Mouse (Mus musculus) midbrain, embryonic 10.5 days (tissue): ENCODE measurements at regions not wholly inside any gene's neighbourhood (a gene's known extent, or its start where the extent isn't known, plus 50 kb on each side); places are given as distances from the start of the nearest gene placed in this dataset.

Source experiments
- DNase-seq: peaks from one replicate; pipeline ENCODE4 v3.0.0-alpha.2; 2017; ENCODE audit warnings: low spot score
- H3K27ac ChIP-seq: fragments of 300-500 bp; sonication (generic); replicated peaks from 2 replicates; pipeline ENCODE4 v1.5.1; 2016; ENCODE audit warnings: mild to moderate bottlenecking
- H3K27me3 ChIP-seq: fragments of 300-500 bp; sonication (generic); 2 replicates; pipeline ENCODE4 v1.6.1; 2016; ENCODE audit warnings: low read depth, mild to moderate bottlenecking; ENCODE audit not compliant: poor library complexity, severe bottlenecking
- H3K36me3 ChIP-seq: fragments of 300-500 bp; sonication (generic); 2 replicates; pipeline ENCODE4 v1.6.1; 2016; ENCODE audit warnings: mild to moderate bottlenecking, moderate library complexity
- H3K4me1 ChIP-seq: fragments of 300-500 bp; sonication (generic); 2 replicates; pipeline ENCODE4 v1.6.1; 2016
- H3K4me3 ChIP-seq: fragments of 300-500 bp; sonication (generic); 2 replicates; pipeline ENCODE4 v1.5.1; 2016; ENCODE audit warnings: mild to moderate bottlenecking, moderate library complexity
- H3K9me3 ChIP-seq: fragments of 300-500 bp; sonication (generic); replicated peaks from 2 replicates; pipeline ENCODE4 v1.6.1; 2016; ENCODE audit warnings: mild to moderate bottlenecking
- WGBS: fragments of 180-500 bp; shearing (Covaris S2); methylation state at CpG from one replicate; pipeline ENCODE4 v1.1.7; 2016; 5-methylcytosine and 5-hydroxymethylcytosine counted together

DNA sequence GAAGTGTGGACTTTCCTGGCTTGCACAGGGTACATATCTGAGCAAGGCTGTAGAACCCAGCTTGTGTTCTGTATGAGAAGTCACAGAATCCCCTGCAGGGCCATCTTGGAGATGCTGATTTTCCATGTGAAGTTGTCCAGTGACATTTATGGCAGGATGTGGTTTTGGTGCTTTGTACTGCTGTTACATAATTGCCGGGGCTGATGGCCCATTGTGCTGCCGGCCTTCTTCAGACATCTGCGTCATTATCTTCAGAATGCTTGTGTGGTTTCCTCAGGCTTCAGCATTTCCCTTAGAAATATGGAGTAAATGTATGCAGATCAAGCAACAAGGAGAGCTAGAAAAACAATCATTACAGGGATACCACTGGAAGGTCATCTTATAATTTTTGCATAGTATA is 196.1 kb downstream of the Diras2 start:
- H3K27me3 ChIP-seq, result no peaks in the 10 kb centered on the region
- no peak for DNase-seq
- 93% methylated on average over 3 of the region's 3 CpGs for WGBS

DNA sequence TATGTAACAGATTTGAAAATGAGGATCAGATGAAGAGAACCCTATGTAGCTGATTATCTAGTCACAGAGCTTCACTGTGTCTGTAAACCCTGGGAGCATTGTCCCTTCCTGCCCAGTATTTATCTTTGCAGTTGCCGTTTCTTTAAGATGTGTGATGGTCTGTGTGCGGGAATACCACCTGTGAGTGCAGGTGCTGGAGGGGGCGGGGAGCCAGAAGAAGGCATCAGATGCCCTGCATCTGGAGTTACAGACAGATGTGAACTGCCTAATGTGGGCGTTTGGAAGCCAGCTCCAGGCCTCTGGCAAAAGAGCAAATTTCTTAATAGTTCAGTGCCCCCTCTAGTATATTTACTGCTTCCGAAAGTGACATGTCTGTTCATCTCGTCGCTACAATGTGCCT is 193.1 kb downstream of the Diras2 start:
- 80% methylated on average over 7 of the region's 7 CpGs for WGBS
- H3K9me3 ChIP-seq, result no peaks in the 10 kb centered on the region
- no peak overlapping the region for H3K4me3 ChIP-seq
- peaks cover 9% of the 10 kb centered on the region for H3K4me1 ChIP-seq
- H3K36me3 ChIP-seq, result no peaks in the 10 kb centered on the region
- no peaks in the 10 kb centered on the region for H3K27me3 ChIP-seq
- no peak overlapping the region for H3K27ac ChIP-seq
- no peak for DNase-seq

More for the DNA sequence above, 196.1 kb downstream of the Diras2 start:
- Histone ChIP-seq H3K9me3 (no peaks in the 10 kb centered on the region), H3K27ac (no peak overlapping the region), H3K4me3 (no peak overlapping the region), H3K4me1 (peaks cover 9% of the 10 kb centered on the region), H3K36me3 (no peaks in the 10 kb centered on the region)

DNA sequence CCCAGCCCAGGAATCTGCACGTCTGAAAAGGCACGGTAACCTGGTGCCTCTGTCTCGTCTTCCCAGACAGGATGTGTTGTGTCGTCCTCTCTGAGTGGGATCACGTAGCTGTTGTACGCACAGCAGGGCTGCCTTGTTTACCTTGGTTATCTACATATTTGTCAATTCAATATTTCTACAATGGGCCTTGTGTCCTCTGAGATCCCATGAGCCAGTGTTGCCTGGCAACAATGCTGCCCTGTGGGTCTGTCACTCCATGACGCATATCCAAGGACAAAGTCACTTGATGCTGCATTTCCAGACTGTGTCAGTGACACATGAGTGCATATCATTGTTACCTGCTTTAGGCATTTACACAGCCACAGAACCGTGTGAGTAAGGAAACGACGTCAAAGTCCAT is 191.9 kb downstream of the Diras2 start:
- Histone ChIP-seq H3K4me3 (no peak overlapping the region), H3K27ac (no peak overlapping the region), H3K27me3 (no peaks in the 10 kb centered on the region), H3K9me3 (no peaks in the 10 kb centered on the region), H3K4me1 (peaks cover 9% of the 10 kb centered on the region), H3K36me3 (no peaks in the 10 kb centered on the region)
- peak; percentile 24 for DNase-seq
- 62% methylated on average over 10 of the region's 10 CpGs for WGBS

DNA sequence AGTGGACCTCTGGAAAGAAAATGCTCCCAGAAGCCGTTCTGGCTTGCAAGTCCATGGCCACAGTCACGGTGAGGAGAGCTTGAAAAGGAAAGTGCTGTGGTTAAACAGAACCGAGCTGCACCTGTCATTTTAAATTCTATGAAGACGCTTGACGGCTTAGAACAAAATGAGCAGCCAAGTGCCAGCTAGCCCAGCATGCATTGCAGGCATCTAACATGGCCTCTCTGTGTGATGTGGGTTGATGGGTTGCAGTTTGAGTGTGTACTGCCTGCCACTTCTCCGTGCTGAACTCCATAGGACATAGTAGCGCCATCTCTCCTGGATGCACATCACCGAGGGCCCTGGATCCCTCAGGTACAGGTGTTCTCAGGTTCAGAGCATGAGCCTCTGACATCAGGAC is 189.1 kb downstream of the Diras2 start:
- H3K4me1 ChIP-seq, result peaks cover 9% of the 10 kb centered on the region
- H3K36me3 ChIP-seq, result no peaks in the 10 kb centered on the region
- H3K9me3 ChIP-seq, result no peaks in the 10 kb centered on the region
- no peak for DNase-seq
- H3K27ac ChIP-seq, result no peak overlapping the region
- H3K4me3 ChIP-seq, result no peak overlapping the region
- 89% methylated on average over 8 of the region's 8 CpGs for WGBS
- H3K27me3 ChIP-seq, result no peaks in the 10 kb centered on the region

DNA sequence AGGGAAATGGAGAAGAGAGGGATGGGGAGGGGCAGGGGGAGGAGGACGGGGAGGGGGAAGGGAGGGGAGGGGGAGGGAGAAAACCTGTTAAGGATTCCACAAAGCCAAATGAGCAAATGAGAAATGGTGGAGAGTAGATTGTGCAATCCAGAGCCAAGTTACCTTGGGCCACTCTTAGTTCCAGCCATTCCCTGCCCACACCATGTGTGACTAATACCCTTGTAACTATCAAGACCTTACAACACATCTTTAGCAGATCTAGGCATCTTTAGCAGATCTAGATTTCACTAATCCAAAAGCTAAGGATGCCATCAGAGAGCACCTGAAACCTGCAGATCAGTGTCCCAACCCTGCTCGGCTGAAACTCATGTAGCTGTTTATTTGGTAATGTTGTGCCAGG is 186.7 kb downstream of the Diras2 start:
- Histone ChIP-seq H3K4me1 (peaks cover 5% of the 10 kb centered on the region), H3K4me3 (no peak overlapping the region), H3K27me3 (no peaks in the 10 kb centered on the region), H3K27ac (no peak overlapping the region), H3K9me3 (no peaks in the 10 kb centered on the region), H3K36me3 (no peaks in the 10 kb centered on the region)
- no peak for DNase-seq
- WGBS, result 63% methylated on average over 2 of the region's 2 CpGs

DNA sequence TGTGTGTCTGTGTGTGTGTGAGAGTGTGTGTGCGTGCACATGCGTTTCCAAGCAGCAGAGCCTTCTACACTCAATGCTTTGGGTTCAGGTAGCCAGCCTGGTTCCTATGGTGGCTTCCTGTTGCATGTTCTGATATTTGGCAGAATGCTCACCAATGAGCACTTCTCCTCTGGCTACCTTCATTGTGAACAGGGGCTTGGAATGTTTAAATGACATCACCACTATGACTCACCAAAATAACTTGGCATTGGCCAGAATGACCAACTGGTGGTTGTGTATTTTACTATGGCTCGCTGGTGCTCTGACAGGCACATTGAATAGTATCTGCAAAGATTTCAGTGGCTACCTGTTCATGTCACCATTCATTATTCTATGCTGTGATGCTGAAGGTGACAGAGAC is 186.2 kb downstream of the Diras2 start:
- Histone ChIP-seq H3K36me3 (no peaks in the 10 kb centered on the region), H3K27ac (no peak overlapping the region), H3K4me3 (no peak overlapping the region), H3K9me3 (no peaks in the 10 kb centered on the region), H3K4me1 (peaks cover 4% of the 10 kb centered on the region; the same call in 1 of the 2 replicates), H3K27me3 (no peaks in the 10 kb centered on the region)
- DNase-seq, result no peak
- 92% methylated on average over 3 of the region's 3 CpGs for WGBS

DNA sequence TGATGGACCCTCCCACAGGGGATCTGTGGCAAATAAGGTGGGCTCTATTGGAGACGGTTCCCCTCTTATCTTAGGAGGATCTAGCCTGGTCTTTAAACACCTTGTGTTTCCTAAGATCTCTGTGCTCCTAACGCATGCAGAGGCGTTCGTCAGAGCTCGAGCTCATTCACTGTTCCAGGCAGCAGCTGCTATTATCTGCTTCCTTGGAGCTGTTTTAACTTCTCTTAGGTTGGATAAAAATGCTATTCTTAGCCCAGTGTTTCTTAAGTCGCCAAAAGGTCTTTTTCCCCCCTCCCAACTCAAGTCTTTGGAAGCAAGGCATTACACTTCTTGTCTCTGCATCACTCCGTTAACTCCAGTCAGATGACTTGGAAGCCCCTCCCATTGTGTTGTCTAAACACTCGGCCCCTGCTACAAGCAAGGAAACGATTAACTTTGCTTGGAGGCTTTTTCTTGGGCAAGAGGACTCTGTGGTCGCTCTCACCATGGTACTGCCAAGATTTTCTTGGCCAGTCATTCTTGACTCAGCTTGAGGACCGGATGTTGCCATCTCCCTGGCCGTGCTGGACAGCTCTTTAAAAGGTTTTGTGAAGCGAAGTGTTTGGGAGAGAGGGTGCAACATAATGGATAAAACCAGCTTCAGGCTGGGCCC is 185.6 kb downstream of the Diras2 start:
- DNase-seq, result no peak
- H3K4me1 ChIP-seq, result peaks cover 4% of the 10 kb centered on the region; the same call in 1 of the 2 replicates
- H3K9me3 ChIP-seq, result no peaks in the 10 kb centered on the region
- H3K36me3 ChIP-seq, result no peaks in the 10 kb centered on the region
- H3K27me3 ChIP-seq, result no peaks in the 10 kb centered on the region
- no peak overlapping the region for H3K27ac ChIP-seq
- 72% methylated on average over 13 of the region's 13 CpGs for WGBS
- no peak overlapping the region for H3K4me3 ChIP-seq

DNA sequence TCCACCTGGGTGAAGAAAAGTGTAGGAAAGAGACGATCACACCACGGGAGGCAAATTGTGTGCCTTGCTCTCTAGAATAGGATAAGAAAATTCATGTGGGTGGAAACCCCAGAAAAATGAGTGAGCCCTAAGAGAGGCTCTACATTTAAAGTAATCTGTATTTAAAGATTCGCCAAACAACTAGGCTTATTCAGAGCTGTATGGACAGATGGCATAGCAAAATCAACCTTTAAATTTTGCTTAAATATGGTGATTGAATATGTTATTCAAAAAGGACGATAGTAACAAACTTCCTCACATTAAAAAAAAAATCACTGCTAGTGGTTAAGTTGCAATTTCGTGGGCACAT is 185.1 kb downstream of the Diras2 start:
- Histone ChIP-seq H3K4me1 (peaks cover 4% of the 10 kb centered on the region; the same call in 1 of the 2 replicates), H3K27me3 (no peaks in the 10 kb centered on the region), H3K9me3 (no peaks in the 10 kb centered on the region), H3K36me3 (no peaks in the 10 kb centered on the region), H3K4me3 (no peak overlapping the region), H3K27ac (no peak overlapping the region)
- no peak for DNase-seq
- 83% methylated on average over 5 of the region's 5 CpGs for WGBS

DNA sequence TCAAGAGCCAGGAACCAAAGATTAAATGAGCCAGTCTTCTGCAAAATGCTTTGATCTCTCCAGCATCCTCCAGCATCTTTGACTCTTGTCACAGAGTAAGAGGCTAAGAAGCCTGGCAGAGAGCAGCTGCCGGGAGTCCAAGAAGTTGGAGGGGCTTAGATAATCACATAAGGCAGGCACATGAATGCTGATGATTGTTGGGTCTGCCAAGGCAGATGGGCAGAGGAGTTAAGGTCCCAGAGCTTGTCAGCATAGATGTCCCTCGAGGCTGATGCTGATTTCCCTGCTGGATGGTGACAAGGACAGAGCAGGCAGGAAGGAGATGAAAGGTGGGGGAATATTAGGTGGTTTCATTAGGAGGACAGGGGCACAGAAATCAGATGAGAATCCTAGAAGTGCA is 183.4 kb downstream of the Diras2 start:
- H3K27ac ChIP-seq, result no peak overlapping the region
- H3K4me1 ChIP-seq, result peaks cover 4% of the 10 kb centered on the region; the same call in 1 of the 2 replicates
- no peak for DNase-seq
- H3K9me3 ChIP-seq, result no peaks in the 10 kb centered on the region
- 65% methylated on average over 2 of the region's 2 CpGs for WGBS
- H3K27me3 ChIP-seq, result no peaks in the 10 kb centered on the region
- no peak overlapping the region for H3K4me3 ChIP-seq
- H3K36me3 ChIP-seq, result no peaks in the 10 kb centered on the region

DNA sequence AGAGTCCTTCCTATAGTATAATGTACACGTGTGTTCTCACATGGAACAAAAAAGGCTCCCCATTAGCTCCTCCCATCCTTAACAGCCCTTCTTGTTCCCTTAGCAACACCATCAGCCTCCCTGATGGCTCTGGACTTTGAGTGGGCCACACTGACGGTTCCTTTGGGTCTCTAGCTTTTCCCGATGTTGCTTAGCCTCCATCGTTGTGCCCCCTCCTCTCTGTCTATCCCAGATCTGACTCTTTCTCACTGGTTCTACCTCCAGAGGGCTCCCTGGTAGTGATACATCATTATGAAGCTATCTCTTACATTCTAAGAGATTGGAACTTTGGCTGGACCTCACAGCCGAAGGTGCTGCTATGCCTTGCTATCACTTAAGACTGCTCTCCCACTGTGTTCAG is 181.5 kb downstream of the Diras2 start:
- WGBS, result 89% methylated on average over 5 of the region's 5 CpGs
- H3K4me3 ChIP-seq, result no peak overlapping the region
- no peak for DNase-seq
- H3K9me3 ChIP-seq, result no peaks in the 10 kb centered on the region
- no peak overlapping the region for H3K27ac ChIP-seq
- H3K36me3 ChIP-seq, result no peaks in the 10 kb centered on the region
- H3K4me1 ChIP-seq, result peaks cover 9% of the 10 kb centered on the region; the same call in 1 of the 2 replicates
- H3K27me3 ChIP-seq, result no peaks in the 10 kb centered on the region

DNA sequence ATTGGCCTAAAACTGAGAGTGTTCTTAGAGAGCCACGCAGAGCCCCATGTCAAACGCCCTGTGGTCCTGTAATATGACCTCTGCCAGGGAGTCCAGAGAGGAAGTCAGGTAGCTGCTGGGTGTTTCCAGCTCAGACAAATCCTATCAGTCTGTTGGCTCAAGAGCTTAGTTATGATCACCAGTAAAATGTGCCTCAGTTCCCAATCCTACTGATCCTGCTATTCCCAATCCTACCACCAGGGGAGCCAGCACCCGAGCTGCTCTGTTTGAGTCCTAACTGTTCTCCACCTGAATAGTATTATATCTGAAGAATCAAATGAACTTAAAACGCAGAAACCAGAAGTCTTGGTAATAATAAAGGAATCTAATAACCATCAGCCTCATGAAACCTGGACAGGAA is 178.5 kb downstream of the Diras2 start:
- Histone ChIP-seq H3K27ac (no peak overlapping the region), H3K4me3 (no peak overlapping the region), H3K9me3 (peaks cover 10% of the 10 kb centered on the region; the same call in 1 of the 2 replicates), H3K36me3 (no peaks in the 10 kb centered on the region), H3K27me3 (no peaks in the 10 kb centered on the region), H3K4me1 (peaks cover 8% of the 10 kb centered on the region; the same call in 1 of the 2 replicates)
- WGBS, result 83% methylated on average over 4 of the region's 4 CpGs
- DNase-seq, result peak; percentile 23

DNA sequence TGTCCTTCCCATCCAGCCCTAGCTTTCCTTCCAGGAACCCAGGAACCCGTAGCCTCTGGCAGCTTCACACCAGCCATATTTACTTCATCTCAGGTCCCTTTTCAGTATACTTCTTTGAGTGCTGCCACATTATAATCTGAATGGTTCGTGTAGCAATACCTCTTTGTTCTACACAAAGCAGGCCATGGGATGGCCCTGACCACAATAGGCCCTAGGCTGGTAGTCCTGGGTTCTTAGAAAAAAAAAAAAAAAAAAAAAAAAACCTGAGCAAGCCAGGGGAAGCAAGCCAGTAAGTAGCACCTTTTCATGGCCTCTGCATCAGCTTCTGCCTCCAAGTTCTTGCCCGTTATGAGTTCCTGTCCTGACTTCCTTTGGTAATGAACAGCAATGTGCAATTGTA is 177.6 kb downstream of the Diras2 start:
- WGBS, result 72% methylated on average over 3 of the region's 3 CpGs
- Histone ChIP-seq H3K27ac (no peak overlapping the region), H3K4me1 (peaks cover 5% of the 10 kb centered on the region; the same call in 1 of the 2 replicates), H3K9me3 (peaks cover 11% of the 10 kb centered on the region; the same call in 1 of the 2 replicates), H3K4me3 (no peak overlapping the region), H3K36me3 (no peaks in the 10 kb centered on the region), H3K27me3 (no peaks in the 10 kb centered on the region)
- DNase-seq, result no peak

DNA sequence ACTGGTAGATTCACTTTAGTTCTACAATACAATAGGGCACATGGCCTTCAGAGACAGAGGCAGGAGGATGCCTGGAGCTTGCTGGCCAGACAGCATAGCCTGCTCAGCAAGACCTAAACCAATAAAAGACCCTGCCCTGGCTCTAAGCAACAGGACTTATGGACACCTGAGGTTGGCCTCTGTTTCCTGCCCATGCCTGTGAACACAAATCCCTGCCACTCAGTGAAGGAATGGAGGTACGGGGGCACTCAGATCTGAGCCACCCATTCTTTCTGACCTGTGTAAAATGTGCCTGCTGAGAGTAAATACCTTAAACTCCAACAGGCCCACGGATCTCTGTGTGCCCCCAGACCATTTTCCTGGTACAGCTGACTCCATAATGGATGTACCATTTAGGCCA is 177.1 kb downstream of the Diras2 start:
- H3K4me1 ChIP-seq, result peaks cover 5% of the 10 kb centered on the region; the same call in 1 of the 2 replicates

More for the DNA sequence above, 177.1 kb downstream of the Diras2 start:
- DNase-seq, result peak; percentile 4
- no peak overlapping the region for H3K4me3 ChIP-seq
- no peaks in the 10 kb centered on the region for H3K36me3 ChIP-seq
- peaks cover 11% of the 10 kb centered on the region; the same call in 1 of the 2 replicates for H3K9me3 ChIP-seq
- no peak overlapping the region for H3K27ac ChIP-seq
- H3K27me3 ChIP-seq, result no peaks in the 10 kb centered on the region
- 87% methylated on average over 2 of the region's 2 CpGs for WGBS
